Mouse (Mus musculus) heart, adult 2 months (tissue): Measurements from ENCODE around the gene Bnc2. TPM values are rescaled to one million over a fixed set of nuclear protein-coding genes. Genes with fewer than 3 reads are reported as not detected.

ENCODE experiments used
- DNase-seq, 2 experiments: peaks; one replicate each; pipeline ENCODE4 v3.0.0; 2021
- H3K27ac ChIP-seq: fragments of 200-600 bp; 2 replicates; pipeline ENCODE4 v1.8.1; 2022
- H3K27me3 ChIP-seq: fragments of 200-500 bp; 2 replicates; pipeline ENCODE4 v1.6.1; 2012; ENCODE audit warnings: mild to moderate bottlenecking, low read length, inconsistent platforms, mixed read lengths; ENCODE audit not compliant: control insufficient read depth, insufficient read depth
- H3K36me3 ChIP-seq: fragments of 200-500 bp; 2 replicates; pipeline ENCODE4 v1.6.1; 2012; ENCODE audit warnings: low read length, inconsistent platforms; ENCODE audit not compliant: control insufficient read depth, insufficient read depth
- H3K4me1 ChIP-seq: fragments of 200-500 bp; 2 replicates; pipeline ENCODE4 v1.6.1; 2011; ENCODE audit warnings: low read length; ENCODE audit not compliant: control insufficient read depth, insufficient read depth
- H3K4me3 ChIP-seq: fragments of 200-600 bp; 2 replicates; pipeline ENCODE4 v1.8.1; 2022
- H3K79me2 ChIP-seq: fragments of 200-500 bp; replicated peaks from 2 replicates; pipeline ENCODE4 v1.6.1; 2012; ENCODE audit warnings: mild to moderate bottlenecking, inconsistent platforms, low read length, moderate library complexity, mixed read lengths; ENCODE audit not compliant: control insufficient read depth, insufficient read depth
- H3K9ac ChIP-seq: fragments of 200-500 bp; 2 replicates; pipeline ENCODE4 v1.6.1; 2012; ENCODE audit warnings: low read depth, mild to moderate bottlenecking, control low read depth, inconsistent platforms, low read length, mixed read lengths
- CTCF ChIP-seq: fragments of 200-600 bp; IDR thresholded peaks from 2 replicates; pipeline ENCODE4 v1.8.1; 2022; ENCODE audit warnings: antibody characterized with exemption, mild to moderate bottlenecking, moderate library complexity
- EP300 ChIP-seq: fragments of 200-500 bp; IDR thresholded peaks from 2 replicates; pipeline ENCODE4 v1.6.1; 2011; ENCODE audit warnings: low read depth, low read length, control low read depth; ENCODE audit not compliant: insufficient read depth
- POLR2A ChIP-seq: fragments of 200-500 bp; IDR thresholded peaks from 2 replicates; pipeline ENCODE4 v1.6.1; 2011; ENCODE audit warnings: mild to moderate bottlenecking, low read depth, low read length, control low read depth; ENCODE audit not compliant: insufficient read depth
- WGBS: fragments of 180-500 bp; shearing (Covaris S2); methylation state at CpG from one replicate; pipeline ENCODE4 v1.1.7; 2018; 5-methylcytosine and 5-hydroxymethylcytosine counted together
- intact Hi-C: fragments of 180-260 bp; cut with DNase I; formaldehyde crosslinking; loops from one replicate; pipeline ENCODE4 v1.15.1; 2025
- long read RNA-seq: library from polyadenylated mRNA; stranded (forward); transcript quantifications from one replicate; pipeline ENCODE4 v2.0.0, GENCODE M21; 2021
- polyA plus RNA-seq: library from polyadenylated mRNA; depleted of rRNA; stranded (reverse); fragments of >200 nt; gene quantifications from 2 replicates; pipeline ENCODE4 v1.2.3, GENCODE M21; 2012; rRNA removed
- total RNA-seq, 2 experiments: library from RNA; stranded (reverse); gene quantifications; 2 replicates each; pipeline ENCODE4 v1.2.3; 2021

The Bnc2 gene
- total RNA-seq (1 to 10 TPM; 2.6 to 3.0 TPM), polyA plus RNA-seq (1.3 and 1.6 TPM in 2 replicates)
- long read RNA-seq, result 0 reads

DNA sequence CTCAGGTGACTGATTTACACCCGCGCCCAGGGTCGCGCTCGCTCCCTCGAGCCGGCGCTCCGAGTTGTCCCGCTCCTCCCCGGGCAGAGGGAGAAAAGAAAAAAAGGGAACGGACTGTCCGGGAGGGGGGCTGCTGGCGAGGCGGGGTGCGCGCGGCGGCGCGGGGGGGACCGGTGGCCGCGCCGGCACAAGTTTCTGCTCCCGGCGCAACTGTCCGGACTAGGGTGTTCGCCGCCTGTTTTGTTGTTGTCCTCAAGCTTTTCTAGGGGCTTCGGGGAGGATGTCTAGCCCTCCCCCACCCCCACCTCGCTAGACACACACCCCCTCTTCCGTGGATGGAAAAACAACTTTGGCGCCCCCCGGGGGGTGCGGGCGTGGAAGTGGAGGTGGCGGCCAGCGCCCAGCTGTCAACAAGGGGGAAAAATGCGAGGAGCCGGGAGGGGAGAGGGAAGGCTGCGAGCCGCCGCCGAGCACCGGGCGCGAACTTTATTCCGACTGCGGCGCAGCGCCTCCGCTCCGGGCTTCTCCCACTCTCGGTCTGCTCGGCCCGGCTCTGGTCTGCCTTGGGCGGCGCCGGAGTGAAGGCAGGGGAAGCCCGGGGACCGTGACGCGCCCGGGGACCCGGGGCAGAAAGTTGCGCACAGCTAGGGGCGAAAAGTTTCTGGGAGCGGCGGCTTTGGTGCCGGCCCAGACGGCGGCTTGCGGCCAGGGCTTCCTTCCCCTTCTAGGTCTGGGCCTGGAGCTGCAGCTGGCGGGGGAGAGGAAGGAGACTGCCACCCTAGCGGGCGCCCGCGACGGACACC is at the start of gene Bnc2:
Bnc2 (minus strand) TSS at position 105 of the 803 bp plus-strand sequence.
- peak within 1 kb of the TSS; percentile 54 for H3K4me3 ChIP-seq
- H3K79me2 ChIP-seq, result no peaks in the 10 kb centered on the region
- H3K36me3 ChIP-seq, result no peaks in the 10 kb centered on the region
- DNase-seq, result peak; percentile 59 to 69
- no peaks in the 10 kb centered on the region for H3K4me1 ChIP-seq
- TF ChIP-seq CTCF (0 out of 2 replicates have a peak, but pooled peaks have one; percentile 14), EP300 (no peak), POLR2A (no peak)
- H3K27me3 ChIP-seq, result peaks cover 5% of the 10 kb centered on the region
- peak within 1 kb of the TSS; percentile 60 for H3K27ac ChIP-seq
- H3K9ac ChIP-seq, result peak within 1 kb of the TSS; percentile 58
- WGBS, result 1% methylated on average over 74 of the region's 80 CpGs
- intact Hi-C loops, result loop anchor here (2.0 kb wide), 1 partner anchor 131 kb away; no protein-coding TSS in a partner anchor

DNA sequence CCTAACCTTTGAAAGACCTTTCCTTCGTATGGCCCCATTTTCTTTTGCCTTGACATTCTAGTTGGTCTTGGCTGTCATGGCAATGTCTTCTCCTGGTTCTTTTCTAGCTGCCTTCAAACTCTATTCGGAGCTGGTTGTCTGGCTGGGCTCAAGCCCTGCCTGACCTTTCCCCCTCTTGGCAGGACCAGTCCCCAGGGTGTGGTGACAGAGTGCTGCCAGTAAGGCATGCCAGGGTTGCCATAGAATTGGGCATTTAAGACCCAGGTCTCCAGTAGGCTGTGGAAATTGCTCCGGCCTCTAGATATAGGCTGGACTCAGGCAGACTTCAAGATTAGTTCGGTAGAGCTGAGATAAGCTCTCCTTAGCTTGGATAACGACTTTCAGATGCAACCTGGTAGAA is 32.9 kb upstream of the Bnc2 start:
- intact Hi-C loops, result no loop called here
- Histone ChIP-seq H3K27ac (no peak overlapping the region), H3K4me1 (no peaks in the 10 kb centered on the region), H3K27me3 (no peaks in the 10 kb centered on the region), H3K36me3 (no peaks in the 10 kb centered on the region), H3K9ac (no peak overlapping the region), H3K4me3 (no peak overlapping the region), H3K79me2 (no peaks in the 10 kb centered on the region)
- WGBS, result 41% methylated on average over 5 of the region's 5 CpGs
- DNase-seq, result peak; percentile 22 to 31
- TF ChIP-seq CTCF (no peak), POLR2A (no peak), EP300 (no peak)

GRCm38 (mm10) chr4:84685521-84686366 is 10.7 kb upstream of the Bnc2 start:
- no peak overlapping the region for H3K4me3 ChIP-seq
- H3K9ac ChIP-seq, result no peak overlapping the region
- no peaks in the 10 kb centered on the region for H3K27me3 ChIP-seq
- H3K36me3 ChIP-seq, result no peaks in the 10 kb centered on the region
- 48% methylated on average over 10 of the region's 10 CpGs for WGBS
- H3K4me1 ChIP-seq, result no peaks in the 10 kb centered on the region
- no peak for TF ChIP-seq EP300
- TF ChIP-seq POLR2A, result no peak
- TF ChIP-seq CTCF, result no peak
- DNase-seq, result peak; percentile 15 to 22
- H3K27ac ChIP-seq, result no peak overlapping the region
- H3K79me2 ChIP-seq, result no peaks in the 10 kb centered on the region
- intact Hi-C loops, result no loop called here

GRCm38 (mm10) chr4:84685009-84685408 is 9.9 kb upstream of the Bnc2 start:
- no peaks in the 10 kb centered on the region for H3K36me3 ChIP-seq
- TF ChIP-seq POLR2A (no peak), EP300 (no peak), CTCF (no peak)
- no peak overlapping the region for H3K27ac ChIP-seq
- H3K79me2 ChIP-seq, result no peaks in the 10 kb centered on the region
- no peak overlapping the region for H3K9ac ChIP-seq
- DNase-seq, result no peak
- WGBS, result 84% methylated on average over 4 of the region's 4 CpGs
- H3K4me3 ChIP-seq, result no peak overlapping the region
- H3K27me3 ChIP-seq, result no peaks in the 10 kb centered on the region
- no peaks in the 10 kb centered on the region for H3K4me1 ChIP-seq
- intact Hi-C loops, result no loop called here

GRCm38 (mm10) chr4:84675974-84676315 is 870 bp upstream of the Bnc2 start:
- H3K4me1 ChIP-seq, result no peaks in the 10 kb centered on the region
- H3K79me2 ChIP-seq, result no peaks in the 10 kb centered on the region
- H3K9ac ChIP-seq, result no peak overlapping the region
- H3K27ac ChIP-seq, result no peak overlapping the region; the same call in 1 of the 2 replicates
- TF ChIP-seq EP300, result no peak
- no peak for TF ChIP-seq POLR2A
- no peak for TF ChIP-seq CTCF
- peaks cover 4% of the 10 kb centered on the region for H3K27me3 ChIP-seq
- intact Hi-C loops, result loop anchor here (2.0 kb wide), 1 partner anchor 131 kb away; no protein-coding TSS in a partner anchor
- 3% methylated on average over 19 of the region's 19 CpGs for WGBS
- no peak for DNase-seq
- no peaks in the 10 kb centered on the region for H3K36me3 ChIP-seq
- peak overlapping the region; percentile 54 for H3K4me3 ChIP-seq
